Mouse (Mus musculus) urinary bladder, adult 2 months (tissue): Measurements from ENCODE around the gene Map4k4. TPM values are rescaled to one million over a fixed set of nuclear protein-coding genes. Genes with fewer than 3 reads are reported as not detected.

Source experiments
- DNase-seq: peaks from one replicate; pipeline ENCODE4 v3.0.0; 2022; ENCODE audit warnings: low spot score
- polyA plus RNA-seq: library from polyadenylated mRNA; depleted of rRNA; stranded (reverse); fragments of >200 nt; gene quantifications from 2 replicates; pipeline ENCODE4 v1.2.3, GENCODE M21; 2012

The Map4k4 gene
- polyA plus RNA-seq, 1 experiment, result 56.1 TPM

- no peak for DNase-seq
Measured at GRCm38 (mm10) chr1:40000899-40001298, 100.2 kb downstream of the Map4k4 start.

GRCm38 (mm10) chr1:40002129-40002727, 101.5 kb downstream of the Map4k4 start:
- DNase-seq, result no peak

DNA sequence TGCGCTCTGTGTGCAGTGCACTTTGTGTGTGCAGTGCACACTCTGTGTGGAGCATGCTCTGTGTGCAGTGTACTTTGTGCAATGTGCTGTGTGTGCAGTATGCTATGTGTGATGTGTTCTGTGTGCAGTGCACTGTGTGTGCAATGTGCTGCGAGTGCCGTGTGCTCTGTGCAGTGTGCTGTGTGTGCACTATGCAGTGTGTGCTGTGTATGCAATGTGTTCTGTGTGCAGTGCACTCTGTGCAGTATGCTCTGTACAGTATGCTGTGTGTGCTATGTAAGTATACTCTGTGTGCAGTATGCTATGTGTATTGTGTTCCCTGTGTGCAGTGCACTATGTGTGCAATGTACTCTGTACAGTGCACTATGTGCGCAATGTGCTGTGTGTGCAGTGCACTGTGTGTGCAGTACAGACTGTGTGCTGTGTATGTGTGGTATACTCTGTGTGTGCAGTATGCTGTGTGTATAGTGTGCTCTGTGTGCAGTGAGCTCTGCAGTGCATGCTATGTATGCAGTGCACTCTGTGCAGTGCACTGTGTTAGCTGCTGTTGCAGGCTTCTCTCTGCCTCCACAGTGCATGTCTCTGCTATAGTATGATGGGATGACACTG, 105.4 kb downstream of the Map4k4 start:
- no peak for DNase-seq

GRCm38 (mm10) chr1:40007962-40008471, 107.3 kb downstream of the Map4k4 start:
- no peak for DNase-seq

GRCm38 (mm10) chr1:40012696-40013095, 112.0 kb downstream of the Map4k4 start:
- DNase-seq, result no peak

DNA sequence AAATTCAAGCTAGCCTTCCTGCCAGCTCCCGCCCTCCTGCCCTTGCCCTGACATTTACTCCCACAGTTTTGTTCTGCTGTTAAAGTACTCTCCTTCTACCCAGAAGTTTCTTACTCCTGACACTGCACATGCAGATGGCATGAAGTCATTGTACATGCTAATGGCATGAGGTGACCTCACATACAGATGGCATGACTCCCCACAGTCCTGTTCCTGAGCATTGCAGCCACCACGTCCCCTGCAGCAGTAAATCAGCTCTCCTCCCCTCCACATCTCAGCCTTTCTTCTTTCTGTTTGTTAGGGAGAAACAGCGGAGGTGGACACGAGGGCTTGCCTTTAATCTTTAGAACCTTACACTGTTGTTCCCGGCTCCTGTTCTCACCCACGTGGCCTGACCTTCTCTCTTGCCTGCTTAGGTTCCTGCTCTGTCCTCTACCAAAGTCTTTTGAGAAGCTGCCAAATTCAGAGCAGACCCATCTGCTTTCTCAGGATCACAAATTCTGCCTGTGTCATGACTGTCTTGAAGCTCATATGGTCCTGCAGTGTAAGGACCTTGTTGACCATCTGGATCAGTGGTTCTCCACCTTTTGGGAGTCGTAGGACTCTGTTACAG, 114.5 kb downstream of the Map4k4 start:
- DNase-seq, result no peak

DNA sequence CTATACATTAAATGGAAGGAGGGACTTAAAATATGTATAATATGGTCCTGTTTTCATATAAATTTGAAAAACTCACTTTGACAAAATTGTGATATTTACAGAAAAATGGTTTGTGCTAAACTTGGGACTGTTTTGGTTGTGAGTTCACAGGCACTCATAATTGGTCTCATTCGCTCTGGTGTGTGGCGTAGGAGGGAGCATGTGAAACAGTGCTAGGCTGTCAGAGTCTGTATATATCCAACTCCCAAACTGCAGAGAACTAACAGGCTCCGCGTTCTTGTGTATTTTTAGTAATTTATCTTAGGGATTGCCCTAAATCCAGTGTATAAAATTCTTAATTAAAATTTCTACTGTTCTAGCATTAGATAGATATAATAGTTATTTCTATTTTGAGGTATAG, 120.9 kb downstream of the Map4k4 start:
- DNase-seq, result no peak

- DNase-seq, result no peak
Measured at GRCm38 (mm10) chr1:40022472-40023135, 121.9 kb downstream of the Map4k4 start.

- DNase-seq, result no peak
Measured at GRCm38 (mm10) chr1:40023206-40023605, 122.5 kb downstream of the Map4k4 start.

GRCm38 (mm10) chr1:40023748-40024147, 123.0 kb downstream of the Map4k4 start:
- DNase-seq, result no peak

- no peak for DNase-seq
Measured at GRCm38 (mm10) chr1:40024554-40025320, 124.0 kb downstream of the Map4k4 start.

DNA sequence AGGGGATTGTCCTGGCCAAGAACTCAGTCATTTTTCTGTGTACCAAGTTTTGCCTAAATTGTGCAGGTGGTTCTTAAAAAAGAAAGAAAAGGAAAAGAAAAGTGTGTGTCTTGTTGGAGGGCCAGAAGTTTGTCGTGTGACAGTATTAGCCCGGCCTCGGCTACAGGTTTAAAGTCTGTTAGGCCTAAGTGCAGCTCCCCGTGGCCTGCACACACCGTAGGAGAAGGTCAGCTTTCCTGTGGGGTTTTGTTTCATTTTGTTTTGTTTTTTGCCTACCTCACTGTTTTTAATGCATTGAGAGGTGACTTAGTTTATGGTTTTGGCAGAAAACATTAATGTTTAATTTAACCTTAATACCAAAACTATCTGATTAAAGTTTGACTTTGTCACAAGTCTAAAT, 124.7 kb downstream of the Map4k4 start:
- DNase-seq, result no peak

DNA sequence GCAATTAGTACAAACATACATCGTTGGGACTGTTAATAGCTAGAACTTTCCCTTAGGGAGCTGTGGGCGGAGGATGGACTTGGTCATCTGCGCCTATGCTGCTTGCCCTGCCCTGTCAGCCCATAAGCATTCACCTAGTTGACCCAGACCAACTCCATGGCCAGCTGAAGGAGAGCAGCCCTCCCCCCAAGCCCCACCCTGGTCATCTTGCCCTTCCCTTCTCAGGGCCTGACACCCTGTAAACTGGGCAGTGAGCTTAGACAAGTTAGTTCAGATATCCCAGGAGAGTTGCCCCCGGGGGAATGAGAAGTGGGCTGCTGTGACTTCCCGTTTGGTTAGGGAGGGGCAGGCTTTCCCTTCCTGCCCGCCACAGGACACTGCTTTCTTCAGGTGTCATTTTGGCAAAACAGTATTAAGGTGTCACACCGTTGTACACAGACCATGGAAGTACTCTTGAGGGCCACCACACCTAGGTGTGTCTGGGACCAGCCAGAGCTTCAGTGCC, 126.5 kb downstream of the Map4k4 start:
- DNase-seq, result no peak

- no peak for DNase-seq
Measured at GRCm38 (mm10) chr1:40028207-40028998, 127.7 kb downstream of the Map4k4 start.

DNA sequence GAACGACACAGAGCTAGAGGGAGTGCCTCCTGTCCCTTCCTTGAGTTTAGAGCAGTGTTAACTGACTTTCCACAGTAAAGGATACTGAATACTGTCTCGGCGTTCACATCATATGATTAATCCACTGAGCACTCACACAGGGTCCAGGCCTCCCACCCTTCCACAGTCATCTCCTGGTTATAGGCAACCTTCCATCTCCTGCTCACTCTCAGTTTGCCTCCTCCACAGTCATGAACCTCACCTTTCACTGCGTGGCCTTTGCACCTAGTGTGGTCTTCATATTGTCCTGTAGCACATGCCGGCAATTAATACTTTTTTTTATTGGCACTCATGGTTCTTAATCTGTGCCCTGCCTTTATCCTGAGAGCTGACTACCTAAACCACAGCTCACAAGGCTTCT, 128.9 kb downstream of the Map4k4 start:
- no peak for DNase-seq

- no peak for DNase-seq
Measured at GRCm38 (mm10) chr1:40030287-40030975, 129.7 kb downstream of the Map4k4 start.

DNA sequence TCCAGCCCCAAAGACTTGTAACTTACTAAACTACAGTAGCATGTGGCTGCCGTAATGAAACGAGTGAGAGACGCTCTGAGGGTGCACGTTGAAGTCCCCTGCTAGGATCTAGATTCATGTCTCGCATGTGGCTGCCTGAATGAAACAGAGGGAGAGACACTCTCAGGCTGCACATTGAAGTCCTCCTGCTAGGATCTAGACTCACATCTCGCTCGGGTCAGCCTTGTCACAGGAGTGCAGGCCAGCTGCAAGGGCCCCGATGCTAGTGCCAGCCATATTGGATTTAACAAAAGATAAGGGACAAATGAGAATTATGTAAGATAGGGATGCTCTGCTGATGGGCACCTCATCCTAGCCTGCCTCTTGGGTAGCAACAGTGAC, 130.3 kb downstream of the Map4k4 start:
- DNase-seq, result no peak

DNA sequence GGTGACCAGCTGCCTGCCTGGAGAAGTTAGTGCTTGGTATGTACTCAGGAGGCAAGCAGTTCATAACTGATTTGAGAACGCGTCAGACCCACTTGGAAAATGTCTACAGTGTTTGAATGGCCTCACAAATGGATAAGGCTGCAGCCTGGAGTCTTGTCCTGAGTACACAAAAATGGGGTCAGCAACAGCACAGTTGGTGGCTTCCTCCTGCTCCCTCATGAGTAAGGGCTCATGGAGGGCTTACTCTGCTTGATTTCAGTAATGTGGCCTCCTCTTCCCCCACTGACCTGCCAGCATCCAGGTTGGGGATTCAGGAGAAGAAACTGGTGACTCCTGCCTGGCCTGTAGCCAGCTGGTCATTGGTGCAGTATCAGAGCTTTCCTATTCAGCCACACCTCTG, 130.9 kb downstream of the Map4k4 start:
- no peak for DNase-seq

- no peak for DNase-seq
Measured at GRCm38 (mm10) chr1:40033315-40033714, 132.6 kb downstream of the Map4k4 start.

DNA sequence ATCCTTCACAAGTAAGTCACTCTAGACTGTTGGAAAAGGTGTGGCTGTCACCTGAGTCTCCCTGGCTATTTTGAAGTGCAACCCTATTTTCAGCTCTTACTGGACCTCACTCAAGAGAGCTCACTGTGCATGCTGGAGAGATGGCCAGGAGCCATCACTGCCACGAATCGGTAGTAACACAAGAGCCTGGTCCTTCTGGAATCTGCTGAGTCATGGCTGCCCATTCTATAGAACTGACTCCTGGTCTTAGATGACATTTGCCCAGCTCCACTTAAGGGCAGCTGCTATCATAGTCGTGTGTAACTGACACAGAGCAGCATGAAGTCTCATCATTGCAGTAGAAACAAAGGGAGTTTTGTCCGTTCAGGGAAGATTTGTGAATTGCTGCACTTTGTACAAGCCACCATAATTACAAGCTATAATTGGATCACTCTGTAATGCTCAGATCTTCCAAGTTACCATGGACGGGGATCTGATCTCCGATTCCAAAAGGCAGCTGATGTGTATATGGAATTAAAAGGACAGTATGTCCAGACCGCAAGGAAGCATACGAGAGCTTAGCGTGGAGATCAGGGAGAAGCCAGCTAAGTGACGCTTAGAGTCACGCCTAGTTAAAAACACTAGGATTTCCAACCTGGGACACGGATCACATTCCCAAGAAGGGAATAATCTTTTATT, 133.2 kb downstream of the Map4k4 start:
- DNase-seq, result no peak
